Mouse (Mus musculus) midbrain, embryonic 10.5 days (tissue): ENCODE results near the gene Nubpl. TPM values are rescaled to one million over a fixed set of nuclear protein-coding genes. Genes with fewer than 3 reads are reported as not detected.
"Not testable (repeated sequence)": the region's sequence is repeated elsewhere in the genome, so short reads cannot be mapped to it uniquely, and the experiment has no call there.

ENCODE experiments used
- DNase-seq: peaks from one replicate; pipeline ENCODE4 v3.0.0-alpha.2; 2017; ENCODE audit warnings: low spot score
- H3K27ac ChIP-seq: fragments of 300-500 bp; sonication (generic); replicated peaks from 2 replicates; pipeline ENCODE4 v1.5.1; 2016; ENCODE audit warnings: mild to moderate bottlenecking
- H3K27me3 ChIP-seq: fragments of 300-500 bp; sonication (generic); 2 replicates; pipeline ENCODE4 v1.6.1; 2016; ENCODE audit warnings: low read depth, mild to moderate bottlenecking; ENCODE audit not compliant: poor library complexity, severe bottlenecking
- H3K36me3 ChIP-seq: fragments of 300-500 bp; sonication (generic); 2 replicates; pipeline ENCODE4 v1.6.1; 2016; ENCODE audit warnings: mild to moderate bottlenecking, moderate library complexity
- H3K4me1 ChIP-seq: fragments of 300-500 bp; sonication (generic); 2 replicates; pipeline ENCODE4 v1.6.1; 2016
- H3K4me3 ChIP-seq: fragments of 300-500 bp; sonication (generic); 2 replicates; pipeline ENCODE4 v1.5.1; 2016; ENCODE audit warnings: mild to moderate bottlenecking, moderate library complexity
- H3K9me3 ChIP-seq: fragments of 300-500 bp; sonication (generic); replicated peaks from 2 replicates; pipeline ENCODE4 v1.6.1; 2016; ENCODE audit warnings: mild to moderate bottlenecking
- WGBS: fragments of 180-500 bp; shearing (Covaris S2); methylation state at CpG from one replicate; pipeline ENCODE4 v1.1.7; 2016; 5-methylcytosine and 5-hydroxymethylcytosine counted together
- polyA plus RNA-seq: library from polyadenylated mRNA; unstranded; fragments of >200 nt; fragmentation: Nextera tagmentation; extraction: Ambion mirVana; gene quantifications from 2 replicates; pipeline ENCODE4 v1.2.1, GENCODE M21; 2016

Nubpl gene
- polyA plus RNA-seq, 1 experiment from 2014 or later = 17.6 TPM

GRCm38 (mm10) chr12:52164414-52164813 is 66.9 kb downstream of the Nubpl start:
- no peaks in the 10 kb centered on the region for H3K27me3 ChIP-seq
- no peak overlapping the region for H3K4me3 ChIP-seq
- DNase-seq = no peak
- H3K27ac ChIP-seq = no peak overlapping the region
- H3K9me3 ChIP-seq = peaks cover 2% of the 10 kb centered on the region; the same call in 1 of the 2 replicates
- no peaks in the 10 kb centered on the region for H3K4me1 ChIP-seq
- H3K36me3 ChIP-seq = peaks cover 5% of the 10 kb centered on the region; the same call in 1 of the 2 replicates

- H3K4me3 ChIP-seq = peak overlapping the region; percentile 16; the same call in 1 of the 2 replicates
- peaks cover 28% of the 10 kb centered on the region for H3K4me1 ChIP-seq
- H3K27ac ChIP-seq = peak overlapping the region; percentile 82
- WGBS = 33% methylated on average over 1 of the region's 1 CpGs
- H3K9me3 ChIP-seq = peaks cover 8% of the 10 kb centered on the region; the same call in 1 of the 2 replicates
- no peaks in the 10 kb centered on the region for H3K27me3 ChIP-seq
- 0 out of 2 replicates have a peak, but pooled peaks cover 5% of the 10 kb centered on the region for H3K36me3 ChIP-seq
- DNase-seq = peak; percentile 34
Measured at GRCm38 (mm10) chr12:52186205-52186793, 88.8 kb downstream of the Nubpl start.

GRCm38 (mm10) chr12:52186963-52187590 is 89.5 kb downstream of the Nubpl start:
- Histone ChIP-seq H3K4me1 (peaks cover 28% of the 10 kb centered on the region), H3K36me3 (0 out of 2 replicates have a peak, but pooled peaks cover 5% of the 10 kb centered on the region), H3K27me3 (no peaks in the 10 kb centered on the region), H3K27ac (peak overlapping the region; percentile 82), H3K9me3 (peaks cover 8% of the 10 kb centered on the region; the same call in 1 of the 2 replicates), H3K4me3 (0 out of 2 replicates have a peak overlapping the region, but pooled peaks have one; percentile 8)
- WGBS = 25% methylated on average over 5 of the region's 5 CpGs
- DNase-seq = peak; percentile 15

DNA sequence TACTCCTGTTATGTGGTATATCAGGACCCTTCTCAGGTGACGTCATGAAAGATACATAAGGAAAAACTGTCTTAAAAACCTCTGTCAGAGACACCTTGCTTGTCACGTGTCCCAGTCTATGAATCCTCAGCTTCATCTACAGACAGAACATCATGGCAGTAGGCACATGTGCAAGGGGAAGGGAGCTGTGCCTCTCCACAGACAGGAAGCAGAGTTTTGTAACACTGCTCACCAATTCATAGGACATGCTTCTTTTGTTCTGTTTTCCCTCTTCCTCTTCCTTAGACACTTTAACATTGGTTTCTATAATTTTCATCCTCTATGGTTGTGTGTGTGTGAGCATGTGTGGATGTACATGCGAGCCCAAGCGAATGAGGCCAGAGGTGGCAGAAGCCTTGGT is 100.9 kb downstream of the Nubpl start:
- Histone ChIP-seq H3K27ac (no peak overlapping the region), H3K4me3 (no peak overlapping the region), H3K4me1 (no peaks in the 10 kb centered on the region), H3K9me3 (no peaks in the 10 kb centered on the region), H3K27me3 (no peaks in the 10 kb centered on the region), H3K36me3 (no peaks in the 10 kb centered on the region)
- WGBS = 88% methylated on average over 4 of the region's 4 CpGs
- no peak for DNase-seq

GRCm38 (mm10) chr12:52209121-52209610 is 111.6 kb downstream of the Nubpl start:
- no peaks in the 10 kb centered on the region for H3K27me3 ChIP-seq
- 0 out of 2 replicates have a peak overlapping the region, but pooled peaks have one; percentile 6 for H3K27ac ChIP-seq
- no peak overlapping the region for H3K4me3 ChIP-seq
- no peaks in the 10 kb centered on the region for H3K4me1 ChIP-seq
- DNase-seq = no peak
- no peaks in the 10 kb centered on the region for H3K9me3 ChIP-seq
- no peaks in the 10 kb centered on the region for H3K36me3 ChIP-seq
- WGBS = 92% methylated on average over 3 of the region's 3 CpGs

GRCm38 (mm10) chr12:52211144-52211543 is 113.6 kb downstream of the Nubpl start:
- Histone ChIP-seq H3K27ac (no peak overlapping the region), H3K27me3 (no peaks in the 10 kb centered on the region), H3K4me1 (no peaks in the 10 kb centered on the region), H3K36me3 (no peaks in the 10 kb centered on the region), H3K4me3 (no peak overlapping the region), H3K9me3 (no peaks in the 10 kb centered on the region)
- no peak for DNase-seq

DNA sequence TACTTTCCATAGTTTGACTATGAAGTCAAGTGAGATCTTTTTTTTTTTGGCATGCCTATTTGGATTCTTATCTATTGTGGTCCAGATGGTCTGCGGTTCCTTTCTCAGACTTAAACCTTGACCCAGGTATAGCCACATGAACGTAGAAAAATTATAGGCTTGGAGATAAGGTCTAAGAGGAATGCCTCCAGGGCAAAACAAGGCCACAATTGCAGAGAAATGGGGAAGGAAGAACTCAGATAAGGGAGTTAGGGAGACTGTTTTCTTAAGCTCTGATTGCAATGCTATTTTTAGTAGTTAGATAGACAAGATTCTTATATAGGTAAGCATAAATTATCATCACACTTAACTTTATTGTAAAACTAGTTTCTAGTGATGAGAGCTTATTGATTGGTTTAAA is 117.3 kb downstream of the Nubpl start:
- no peaks in the 10 kb centered on the region for H3K4me1 ChIP-seq
- 92% methylated on average over 2 of the region's 2 CpGs for WGBS
- no peaks in the 10 kb centered on the region for H3K9me3 ChIP-seq
- H3K4me3 ChIP-seq = no peak overlapping the region
- no peaks in the 10 kb centered on the region for H3K36me3 ChIP-seq
- no peaks in the 10 kb centered on the region for H3K27me3 ChIP-seq
- DNase-seq = no peak
- H3K27ac ChIP-seq = no peak overlapping the region

DNA sequence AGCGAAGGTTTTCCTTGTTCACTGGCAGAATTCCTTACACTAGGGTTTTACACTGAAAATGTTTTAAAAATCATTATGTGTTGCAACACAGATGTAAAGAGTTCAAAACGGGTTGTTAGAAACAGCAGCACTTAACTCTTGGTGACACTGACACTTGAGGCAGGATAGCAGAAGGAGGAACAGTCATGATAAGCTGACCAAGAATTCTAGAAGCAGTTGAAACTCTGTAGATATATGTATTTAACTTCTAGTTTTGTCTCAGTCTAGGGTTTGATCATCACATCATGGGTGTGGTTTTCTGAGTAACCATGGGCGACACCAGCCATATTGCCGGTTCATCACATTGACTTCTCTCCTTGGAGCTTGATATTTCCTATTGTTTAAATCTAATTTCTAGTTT is 127.4 kb downstream of the Nubpl start:
- Histone ChIP-seq H3K27ac (no peak overlapping the region), H3K27me3 (no peaks in the 10 kb centered on the region), H3K9me3 (no peaks in the 10 kb centered on the region), H3K4me3 (no peak overlapping the region), H3K36me3 (no peaks in the 10 kb centered on the region), H3K4me1 (no peaks in the 10 kb centered on the region)
- DNase-seq = no peak
- WGBS = 93% methylated on average over 4 of the region's 4 CpGs

GRCm38 (mm10) chr12:52228746-52229145 is 131.2 kb downstream of the Nubpl start:
- 85% methylated on average over 3 of the region's 3 CpGs for whole genome bisulfite sequencing

GRCm38 (mm10) chr12:52231929-52232328 is 134.4 kb downstream of the Nubpl start:
- not testable (repeated sequence) for DNase-seq, H3K27me3 ChIP-seq, H3K27ac ChIP-seq, H3K9me3 ChIP-seq, H3K4me1 ChIP-seq, H3K4me3 ChIP-seq, H3K36me3 ChIP-seq
- 83% methylated on average over 3 of the region's 3 CpGs for WGBS

More at GRCm38 (mm10) chr12:52228746-52229145, 131.2 kb downstream of the Nubpl start:
- no peak for DNase-seq
- H3K27me3 ChIP-seq = no peaks in the 10 kb centered on the region
- H3K9me3 ChIP-seq = no peaks in the 10 kb centered on the region
- H3K36me3 ChIP-seq = no peaks in the 10 kb centered on the region
- H3K4me3 ChIP-seq = no peak overlapping the region
- H3K4me1 ChIP-seq = no peaks in the 10 kb centered on the region
- no peak overlapping the region for H3K27ac ChIP-seq

- H3K27me3 ChIP-seq = no peaks in the 10 kb centered on the region
- H3K27ac ChIP-seq = no peak overlapping the region
- WGBS = 94% methylated on average over 2 of the region's 2 CpGs
- H3K9me3 ChIP-seq = no peaks in the 10 kb centered on the region
- no peaks in the 10 kb centered on the region for H3K36me3 ChIP-seq
- H3K4me3 ChIP-seq = no peak overlapping the region
- no peak for DNase-seq
- no peaks in the 10 kb centered on the region for H3K4me1 ChIP-seq
Measured at GRCm38 (mm10) chr12:52242712-52243111, 145.2 kb downstream of the Nubpl start.

DNA sequence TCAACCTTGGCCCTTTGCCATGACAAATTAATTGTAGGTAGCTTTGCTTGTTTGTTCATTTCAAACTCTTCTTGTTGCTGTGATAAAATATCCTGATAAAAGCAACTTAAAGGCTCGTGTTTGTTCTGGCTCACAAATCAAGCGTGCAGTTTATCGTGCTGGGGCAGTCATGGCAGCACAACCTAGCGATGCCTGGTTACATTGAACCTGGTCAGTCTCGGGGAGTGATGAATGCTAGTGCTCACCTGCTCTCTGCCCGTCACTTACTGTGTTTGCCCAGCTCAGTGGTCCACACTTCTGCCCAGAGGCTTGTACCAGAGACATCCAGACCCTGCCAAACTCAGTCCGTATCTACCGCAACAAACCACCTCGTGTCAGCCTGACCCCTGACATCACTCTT is 149.9 kb downstream of the Nubpl start:
- Histone ChIP-seq H3K4me1 (no peaks in the 10 kb centered on the region), H3K27me3 (no peaks in the 10 kb centered on the region), H3K9me3 (no peaks in the 10 kb centered on the region), H3K4me3 (no peak overlapping the region), H3K36me3 (no peaks in the 10 kb centered on the region), H3K27ac (no peak overlapping the region)
- DNase-seq = no peak
- 90% methylated on average over 9 of the region's 9 CpGs for WGBS

GRCm38 (mm10) chr12:52248531-52248930 is 151.0 kb downstream of the Nubpl start:
- 86% methylated on average over 2 of the region's 2 CpGs for WGBS
- Histone ChIP-seq H3K9me3 (no peaks in the 10 kb centered on the region), H3K27ac (no peak overlapping the region), H3K36me3 (no peaks in the 10 kb centered on the region), H3K27me3 (no peaks in the 10 kb centered on the region), H3K4me3 (no peak overlapping the region), H3K4me1 (no peaks in the 10 kb centered on the region)
- DNase-seq = no peak
